Mouse (Mus musculus): ENCODE data around the gene Fignl1. TPM values are rescaled to one million over a fixed set of nuclear protein-coding genes. Genes with fewer than 3 reads are reported as not detected.

Fignl1 gene
- polyA plus RNA-seq, 1 experiment from 2014 or later: 56.0 TPM

DNA sequence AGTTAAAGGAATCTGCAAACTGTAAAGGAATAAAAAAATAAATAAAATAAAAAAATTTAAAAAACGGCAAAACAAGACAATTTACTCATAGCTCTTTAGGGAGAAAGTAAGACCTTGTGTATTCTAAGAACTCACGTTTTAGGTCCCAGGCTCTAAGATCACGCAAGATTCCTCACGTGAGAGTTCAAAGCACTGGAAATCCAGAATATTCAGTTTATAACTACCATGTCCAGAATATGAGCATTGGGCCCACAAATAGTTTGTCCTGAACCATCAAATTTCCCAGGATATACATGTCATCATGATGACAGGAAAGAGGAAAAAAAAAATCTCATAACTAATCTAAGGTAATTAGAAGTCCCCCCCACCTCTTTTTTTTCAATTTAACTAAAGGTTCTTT, 27.0 kb upstream of the Fignl1 start:
- 75% methylated on average over 4 of the region's 4 CpGs for WGBS
- Histone ChIP-seq H3K4me1 (ENCODE audit: control insufficient read depth, insufficient read depth, low read length) (peaks cover 49% of the 10 kb centered on the region), H3K4me3 (ENCODE audit: low read length) (no peak overlapping the region), H3K27ac (ENCODE audit: low read length) (peak overlapping the region; percentile 86), H3K36me3 (ENCODE audit: control insufficient read depth, insufficient read depth) (no peaks in the 10 kb centered on the region), H3K9ac (ENCODE audit: low read length) (peak overlapping the region; percentile 49), H3K9me3 (replicated peaks; ENCODE audit: control insufficient read depth, low read length) (no peaks in the 10 kb centered on the region), H3K4me2 (ENCODE audit: low read depth, low read length) (no peak overlapping the region), H3K27me3 (ENCODE audit: control insufficient read depth, insufficient read depth, low read length) (no peaks in the 10 kb centered on the region)
- no peak for ATAC-seq (replicated peaks; ENCODE audit: extremely low read depth, insufficient read depth, low FRiP score)

DNA sequence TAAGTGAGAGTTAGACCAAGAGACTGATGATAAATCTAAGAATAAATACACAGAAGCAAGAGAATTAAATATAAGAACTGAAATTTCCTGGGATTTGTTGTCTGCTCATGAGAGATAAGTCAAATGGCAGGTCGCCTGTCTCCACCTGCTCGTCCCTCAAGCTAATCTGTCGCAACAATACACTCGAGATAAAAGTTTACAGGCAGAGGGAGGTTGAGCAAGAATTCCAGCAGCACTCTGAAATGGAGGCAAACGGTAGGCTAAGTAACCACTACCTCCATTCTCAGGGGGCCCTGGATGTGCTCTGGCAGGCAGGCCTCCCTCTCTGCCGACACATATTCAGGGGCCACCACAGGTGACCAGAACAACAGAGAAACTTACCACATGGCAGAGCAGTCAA, 26.6 kb upstream of the Fignl1 start:
- peak overlapping the region; percentile 49; the same call in 1 of the 2 replicates for H3K9ac ChIP-seq (ENCODE audit: low read length)

DNA sequence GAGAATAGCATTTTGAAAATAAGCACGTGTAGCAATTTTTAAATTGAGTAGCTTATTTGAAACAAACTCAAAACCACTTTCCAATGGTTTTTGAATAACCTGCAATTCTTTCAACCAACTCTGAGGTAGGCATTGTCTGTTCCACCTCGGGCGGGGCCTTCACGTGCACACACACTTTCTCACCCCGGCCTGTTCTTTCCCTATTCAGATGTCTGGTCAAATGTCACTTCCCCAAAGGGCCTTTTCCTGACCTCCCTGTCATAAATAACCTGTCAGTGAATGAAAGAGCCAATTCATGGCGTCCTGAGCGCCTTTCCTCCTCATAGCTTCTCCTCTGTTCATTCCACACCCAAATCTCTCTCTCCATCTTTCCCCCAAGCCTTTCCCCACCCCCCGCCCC, 24.3 kb upstream of the Fignl1 start:
- Histone ChIP-seq H3K36me3 (ENCODE audit: control insufficient read depth, insufficient read depth) (no peaks in the 10 kb centered on the region), H3K4me3 (ENCODE audit: low read length) (no peak overlapping the region), H3K9ac (ENCODE audit: low read length) (peak overlapping the region; percentile 68), H3K27ac (ENCODE audit: low read length) (peak overlapping the region; percentile 84), H3K4me1 (ENCODE audit: control insufficient read depth, insufficient read depth, low read length) (peaks cover 71% of the 10 kb centered on the region), H3K4me2 (ENCODE audit: low read depth, low read length) (no peak overlapping the region), H3K27me3 (ENCODE audit: control insufficient read depth, insufficient read depth, low read length) (no peaks in the 10 kb centered on the region), H3K9me3 (replicated peaks; ENCODE audit: control insufficient read depth, low read length) (no peaks in the 10 kb centered on the region)
- no peak for ATAC-seq (replicated peaks; ENCODE audit: extremely low read depth, insufficient read depth, low FRiP score)
- 46% methylated on average over 8 of the region's 8 CpGs for WGBS

More for the DNA sequence above, 26.6 kb upstream of the Fignl1 start:
- 35% methylated on average over 6 of the region's 6 CpGs for WGBS
- ATAC-seq (replicated peaks; ENCODE audit: extremely low read depth, insufficient read depth, low FRiP score): no peak
- H3K4me2 ChIP-seq (ENCODE audit: low read depth, low read length): no peak overlapping the region
- no peaks in the 10 kb centered on the region for H3K9me3 ChIP-seq (replicated peaks; ENCODE audit: control insufficient read depth, low read length)
- no peak overlapping the region for H3K4me3 ChIP-seq (ENCODE audit: low read length)
- H3K27me3 ChIP-seq (ENCODE audit: control insufficient read depth, insufficient read depth, low read length): no peaks in the 10 kb centered on the region
- H3K36me3 ChIP-seq (ENCODE audit: control insufficient read depth, insufficient read depth): no peaks in the 10 kb centered on the region
- H3K27ac ChIP-seq (ENCODE audit: low read length): peak overlapping the region; percentile 86
- peaks cover 53% of the 10 kb centered on the region for H3K4me1 ChIP-seq (ENCODE audit: control insufficient read depth, insufficient read depth, low read length)

GRCm38 (mm10) chr11:11832755-11833084, 24.0 kb upstream of the Fignl1 start:
- no peak overlapping the region for H3K4me2 ChIP-seq (ENCODE audit: low read depth, low read length)
- no peaks in the 10 kb centered on the region for H3K36me3 ChIP-seq (ENCODE audit: control insufficient read depth, insufficient read depth)
- no peaks in the 10 kb centered on the region for H3K9me3 ChIP-seq (replicated peaks; ENCODE audit: control insufficient read depth, low read length)
- H3K27me3 ChIP-seq (ENCODE audit: control insufficient read depth, insufficient read depth, low read length): no peaks in the 10 kb centered on the region
- no peak for ATAC-seq (replicated peaks; ENCODE audit: extremely low read depth, insufficient read depth, low FRiP score)
- peaks cover 71% of the 10 kb centered on the region for H3K4me1 ChIP-seq (ENCODE audit: control insufficient read depth, insufficient read depth, low read length)
- WGBS: 25% methylated on average over 6 of the region's 6 CpGs
- H3K4me3 ChIP-seq (ENCODE audit: low read length): no peak overlapping the region
- H3K9ac ChIP-seq (ENCODE audit: low read length): peak overlapping the region; percentile 68
- peak overlapping the region; percentile 84 for H3K27ac ChIP-seq (ENCODE audit: low read length)

- Histone ChIP-seq H3K27ac (ENCODE audit: low read length) (peak overlapping the region; percentile 84), H3K4me1 (ENCODE audit: control insufficient read depth, insufficient read depth, low read length) (peaks cover 65% of the 10 kb centered on the region), H3K36me3 (ENCODE audit: control insufficient read depth, insufficient read depth) (no peaks in the 10 kb centered on the region), H3K9me3 (replicated peaks; ENCODE audit: control insufficient read depth, low read length) (no peaks in the 10 kb centered on the region), H3K4me3 (ENCODE audit: low read length) (no peak overlapping the region), H3K4me2 (ENCODE audit: low read depth, low read length) (0 out of 2 replicates have a peak overlapping the region, but pooled peaks have one; percentile 1), H3K9ac (ENCODE audit: low read length) (peak overlapping the region; percentile 68), H3K27me3 (ENCODE audit: control insufficient read depth, insufficient read depth, low read length) (no peaks in the 10 kb centered on the region)
- ATAC-seq (replicated peaks; ENCODE audit: extremely low read depth, insufficient read depth, low FRiP score): 0 out of 2 replicates have a peak, but pooled peaks have one; percentile 25
- 5% methylated on average over 6 of the region's 6 CpGs for WGBS
Measured at GRCm38 (mm10) chr11:11831940-11832754, 23.4 kb upstream of the Fignl1 start.

GRCm38 (mm10) chr11:11831526-11831925, 22.8 kb upstream of the Fignl1 start:
- 22% methylated on average over 6 of the region's 6 CpGs for WGBS
- Histone ChIP-seq H3K36me3 (ENCODE audit: control insufficient read depth, insufficient read depth) (no peaks in the 10 kb centered on the region), H3K27ac (ENCODE audit: low read length) (peak overlapping the region; percentile 84), H3K4me3 (ENCODE audit: low read length) (no peak overlapping the region), H3K9me3 (replicated peaks; ENCODE audit: control insufficient read depth, low read length) (no peaks in the 10 kb centered on the region), H3K9ac (ENCODE audit: low read length) (peak overlapping the region; percentile 68), H3K4me1 (ENCODE audit: control insufficient read depth, insufficient read depth, low read length) (peaks cover 61% of the 10 kb centered on the region), H3K27me3 (ENCODE audit: control insufficient read depth, insufficient read depth, low read length) (no peaks in the 10 kb centered on the region), H3K4me2 (ENCODE audit: low read depth, low read length) (0 out of 2 replicates have a peak overlapping the region, but pooled peaks have one; percentile 1)
- ATAC-seq (replicated peaks; ENCODE audit: extremely low read depth, insufficient read depth, low FRiP score): no peak

DNA sequence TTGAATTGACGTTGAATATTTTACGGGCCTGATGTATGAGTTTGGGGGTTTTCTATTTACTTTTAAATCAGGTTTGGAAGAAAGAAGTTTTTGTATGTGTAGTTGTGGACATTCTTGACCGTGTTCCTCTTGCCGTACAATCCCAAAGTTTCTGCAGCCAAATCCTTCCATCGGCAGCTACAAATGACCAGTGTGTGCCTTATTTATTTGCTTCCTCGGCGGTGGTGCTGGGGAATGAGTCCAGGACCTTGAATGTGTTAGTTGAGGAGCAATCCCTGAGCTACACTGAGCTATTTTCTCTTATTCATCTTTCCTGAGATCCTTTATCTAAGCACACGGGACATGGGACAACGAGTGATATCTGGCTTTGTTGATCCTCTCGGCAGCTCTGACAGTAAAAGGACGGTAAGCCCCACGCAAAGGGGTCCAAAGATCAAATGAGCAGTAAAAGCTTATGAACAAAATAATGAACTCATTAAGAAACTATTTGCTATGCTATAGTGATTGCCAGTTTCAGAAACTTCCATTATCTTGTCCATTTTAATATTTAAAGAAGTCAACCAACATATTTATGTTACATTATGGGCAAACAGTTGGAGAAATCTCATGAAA, 22.2 kb upstream of the Fignl1 start:
- H3K4me3 ChIP-seq (ENCODE audit: low read length): no peak overlapping the region
- no peaks in the 10 kb centered on the region for H3K36me3 ChIP-seq (ENCODE audit: control insufficient read depth, insufficient read depth)
- 31% methylated on average over 12 of the region's 12 CpGs for WGBS
- H3K27ac ChIP-seq (ENCODE audit: low read length): peak overlapping the region; percentile 88
- peaks cover 58% of the 10 kb centered on the region for H3K4me1 ChIP-seq (ENCODE audit: control insufficient read depth, insufficient read depth, low read length)
- ATAC-seq (replicated peaks; ENCODE audit: extremely low read depth, insufficient read depth, low FRiP score): no peak
- no peaks in the 10 kb centered on the region for H3K9me3 ChIP-seq (replicated peaks; ENCODE audit: control insufficient read depth, low read length)
- H3K9ac ChIP-seq (ENCODE audit: low read length): peak overlapping the region; percentile 66
- no peaks in the 10 kb centered on the region for H3K27me3 ChIP-seq (ENCODE audit: control insufficient read depth, insufficient read depth, low read length)
- H3K4me2 ChIP-seq (ENCODE audit: low read depth, low read length): no peak overlapping the region

- H3K27ac ChIP-seq (ENCODE audit: low read length): peak overlapping the region; percentile 96
- H3K9me3 ChIP-seq (replicated peaks; ENCODE audit: control insufficient read depth, low read length): no peaks in the 10 kb centered on the region
- ATAC-seq (replicated peaks; ENCODE audit: extremely low read depth, insufficient read depth, low FRiP score): 0 out of 2 replicates have a peak, but pooled peaks have one; percentile 20
- peaks cover 67% of the 10 kb centered on the region for H3K4me1 ChIP-seq (ENCODE audit: control insufficient read depth, insufficient read depth, low read length)
- WGBS: 27% methylated on average over 11 of the region's 11 CpGs
- no peak overlapping the region for H3K4me3 ChIP-seq (ENCODE audit: low read length)
- H3K4me2 ChIP-seq (ENCODE audit: low read depth, low read length): peak overlapping the region; percentile 32
- no peaks in the 10 kb centered on the region for H3K36me3 ChIP-seq (ENCODE audit: control insufficient read depth, insufficient read depth)
- H3K27me3 ChIP-seq (ENCODE audit: control insufficient read depth, insufficient read depth, low read length): no peaks in the 10 kb centered on the region
- peak overlapping the region; percentile 63 for H3K9ac ChIP-seq (ENCODE audit: low read length)
Measured at GRCm38 (mm10) chr11:11829161-11830000, 20.6 kb upstream of the Fignl1 start.
